Mouse (Mus musculus): Measurements from ENCODE around the gene Fbxl15. TPM values are rescaled to one million over a fixed set of nuclear protein-coding genes. Genes with fewer than 3 reads are reported as not detected.
A peak's percentile ranks its signal among the peaks of the same experiment; 100 is the strongest.

The Fbxl15 gene
- polyA plus RNA-seq, 1 experiment from 2014 or later, result 12.8 TPM

GRCm38 (mm10) chr19:46326756-46327305, 1.2 kb upstream of the Fbxl15 start, which contains the start of gene Psd:
Gene Psd (minus strand): TSS chr19:46327156.
- Histone ChIP-seq H3K9me3 (replicated peaks; ENCODE audit: control insufficient read depth, low read length) (no peaks in the 10 kb centered on the region), H3K27me3 (ENCODE audit: control insufficient read depth, insufficient read depth, low read length) (peaks cover 52% of the 10 kb centered on the region), H3K36me3 (ENCODE audit: control insufficient read depth, insufficient read depth) (peaks cover 10% of the 10 kb centered on the region; the same call in 1 of the 2 replicates), H3K27ac (ENCODE audit: low read length) (peak within 1 kb of the TSS; percentile 91), H3K4me2 (ENCODE audit: low read depth, low read length) (peak within 1 kb of the TSS; percentile 75), H3K9ac (ENCODE audit: low read length) (peak within 1 kb of the TSS; percentile 83), H3K4me3 (ENCODE audit: low read length) (peak within 1 kb of the TSS; percentile 78), H3K4me1 (ENCODE audit: control insufficient read depth, insufficient read depth, low read length) (peaks cover 15% of the 10 kb centered on the region)
- WGBS, result 1% methylated on average over 35 of the region's 35 CpGs
- no peak for ATAC-seq (replicated peaks; ENCODE audit: extremely low read depth, insufficient read depth, low FRiP score)

GRCm38 (mm10) chr19:46327531-46328064, 386 bp upstream of the Fbxl15 start:
- Histone ChIP-seq H3K9me3 (replicated peaks; ENCODE audit: control insufficient read depth, low read length) (no peaks in the 10 kb centered on the region), H3K4me2 (ENCODE audit: low read depth, low read length) (peak overlapping the region; percentile 75), H3K9ac (ENCODE audit: low read length) (peak overlapping the region; percentile 83), H3K4me1 (ENCODE audit: control insufficient read depth, insufficient read depth, low read length) (peaks cover 15% of the 10 kb centered on the region), H3K4me3 (ENCODE audit: low read length) (peak overlapping the region; percentile 78), H3K27ac (ENCODE audit: low read length) (no peak overlapping the region; the same call in 1 of the 2 replicates), H3K27me3 (ENCODE audit: control insufficient read depth, insufficient read depth, low read length) (peaks cover 48% of the 10 kb centered on the region), H3K36me3 (ENCODE audit: control insufficient read depth, insufficient read depth) (peaks cover 12% of the 10 kb centered on the region; the same call in 1 of the 2 replicates)
- ATAC-seq (replicated peaks; ENCODE audit: extremely low read depth, insufficient read depth, low FRiP score), result no peak
- WGBS, result 25% methylated on average over 14 of the region's 14 CpGs

- H3K27me3 ChIP-seq (ENCODE audit: control insufficient read depth, insufficient read depth, low read length), result peaks cover 33% of the 10 kb centered on the region
- WGBS, result 2% methylated on average over 54 of the region's 54 CpGs
- no peak overlapping the region for H3K27ac ChIP-seq (ENCODE audit: low read length)
- ATAC-seq (replicated peaks; ENCODE audit: extremely low read depth, insufficient read depth, low FRiP score), result peak; percentile 4; the same call in 1 of the 2 replicates
- no peaks in the 10 kb centered on the region for H3K9me3 ChIP-seq (replicated peaks; ENCODE audit: control insufficient read depth, low read length)
- peak overlapping the region; percentile 75 for H3K4me2 ChIP-seq (ENCODE audit: low read depth, low read length)
- H3K4me3 ChIP-seq (ENCODE audit: low read length), result peak overlapping the region; percentile 78
- peaks cover 12% of the 10 kb centered on the region; the same call in 1 of the 2 replicates for H3K36me3 ChIP-seq (ENCODE audit: control insufficient read depth, insufficient read depth)
- H3K4me1 ChIP-seq (ENCODE audit: control insufficient read depth, insufficient read depth, low read length), result peaks cover 15% of the 10 kb centered on the region
- H3K9ac ChIP-seq (ENCODE audit: low read length), result peak overlapping the region; percentile 83
Measured at GRCm38 (mm10) chr19:46329031-46329641, 1.2 kb downstream of the Fbxl15 start.

- H3K36me3 ChIP-seq (ENCODE audit: control insufficient read depth, insufficient read depth), result peaks cover 12% of the 10 kb centered on the region; the same call in 1 of the 2 replicates
- 6% methylated on average over 16 of the region's 16 CpGs for WGBS
- no peak overlapping the region for H3K4me3 ChIP-seq (ENCODE audit: low read length)
- H3K4me1 ChIP-seq (ENCODE audit: control insufficient read depth, insufficient read depth, low read length), result peaks cover 15% of the 10 kb centered on the region
- peak overlapping the region; percentile 75; the same call in 1 of the 2 replicates for H3K4me2 ChIP-seq (ENCODE audit: low read depth, low read length)
- no peaks in the 10 kb centered on the region for H3K9me3 ChIP-seq (replicated peaks; ENCODE audit: control insufficient read depth, low read length)
- no peak overlapping the region for H3K9ac ChIP-seq (ENCODE audit: low read length)
- H3K27me3 ChIP-seq (ENCODE audit: control insufficient read depth, insufficient read depth, low read length), result peaks cover 25% of the 10 kb centered on the region
- no peak overlapping the region for H3K27ac ChIP-seq (ENCODE audit: low read length)
- 0 out of 2 replicates have a peak, but pooled peaks have one; percentile 16 for ATAC-seq (replicated peaks; ENCODE audit: extremely low read depth, insufficient read depth, low FRiP score)
Measured at GRCm38 (mm10) chr19:46329951-46330350, 2.0 kb downstream of the Fbxl15 start.

- no peak for ATAC-seq (replicated peaks; ENCODE audit: extremely low read depth, insufficient read depth, low FRiP score)
- Histone ChIP-seq H3K27me3 (ENCODE audit: control insufficient read depth, insufficient read depth, low read length) (peaks cover 17% of the 10 kb centered on the region), H3K9ac (ENCODE audit: low read length) (no peak overlapping the region), H3K4me1 (ENCODE audit: control insufficient read depth, insufficient read depth, low read length) (peaks cover 15% of the 10 kb centered on the region), H3K27ac (ENCODE audit: low read length) (no peak overlapping the region), H3K9me3 (replicated peaks; ENCODE audit: control insufficient read depth, low read length) (no peaks in the 10 kb centered on the region), H3K36me3 (ENCODE audit: control insufficient read depth, insufficient read depth) (peaks cover 12% of the 10 kb centered on the region; the same call in 1 of the 2 replicates), H3K4me2 (ENCODE audit: low read depth, low read length) (no peak overlapping the region), H3K4me3 (ENCODE audit: low read length) (no peak overlapping the region)
- 91% methylated on average over 12 of the region's 12 CpGs for WGBS
Measured at GRCm38 (mm10) chr19:46330696-46331095, 2.7 kb downstream of the Fbxl15 start.

GRCm38 (mm10) chr19:46331326-46331725, 3.3 kb downstream of the Fbxl15 start:
- H3K9me3 ChIP-seq (replicated peaks; ENCODE audit: control insufficient read depth, low read length), result no peaks in the 10 kb centered on the region
- no peak overlapping the region for H3K4me2 ChIP-seq (ENCODE audit: low read depth, low read length)
- 91% methylated on average over 14 of the region's 14 CpGs for WGBS

GRCm38 (mm10) chr19:46331936-46332335, 4.0 kb downstream of the Fbxl15 start:
- no peak overlapping the region for H3K9ac ChIP-seq (ENCODE audit: low read length)

More at GRCm38 (mm10) chr19:46331326-46331725, 3.3 kb downstream of the Fbxl15 start:
- peaks cover 15% of the 10 kb centered on the region for H3K4me1 ChIP-seq (ENCODE audit: control insufficient read depth, insufficient read depth, low read length)
- H3K9ac ChIP-seq (ENCODE audit: low read length), result no peak overlapping the region
- H3K27me3 ChIP-seq (ENCODE audit: control insufficient read depth, insufficient read depth, low read length), result peaks cover 11% of the 10 kb centered on the region
- H3K4me3 ChIP-seq (ENCODE audit: low read length), result no peak overlapping the region
- no peak for ATAC-seq (replicated peaks; ENCODE audit: extremely low read depth, insufficient read depth, low FRiP score)
- no peak overlapping the region for H3K27ac ChIP-seq (ENCODE audit: low read length)
- H3K36me3 ChIP-seq (ENCODE audit: control insufficient read depth, insufficient read depth), result peaks cover 12% of the 10 kb centered on the region; the same call in 1 of the 2 replicates

GRCm38 (mm10) chr19:46332721-46333339, 4.8 kb downstream of the Fbxl15 start:
- 69% methylated on average over 7 of the region's 7 CpGs for WGBS
- no peak overlapping the region for H3K27ac ChIP-seq (ENCODE audit: low read length)

More at GRCm38 (mm10) chr19:46331936-46332335, 4.0 kb downstream of the Fbxl15 start:
- Histone ChIP-seq H3K4me3 (ENCODE audit: low read length) (no peak overlapping the region), H3K27me3 (ENCODE audit: control insufficient read depth, insufficient read depth, low read length) (peaks cover 5% of the 10 kb centered on the region), H3K9me3 (replicated peaks; ENCODE audit: control insufficient read depth, low read length) (no peaks in the 10 kb centered on the region), H3K4me2 (ENCODE audit: low read depth, low read length) (no peak overlapping the region), H3K27ac (ENCODE audit: low read length) (no peak overlapping the region), H3K36me3 (ENCODE audit: control insufficient read depth, insufficient read depth) (peaks cover 12% of the 10 kb centered on the region; the same call in 1 of the 2 replicates), H3K4me1 (ENCODE audit: control insufficient read depth, insufficient read depth, low read length) (peaks cover 13% of the 10 kb centered on the region)
- 79% methylated on average over 3 of the region's 3 CpGs for WGBS
- no peak for ATAC-seq (replicated peaks; ENCODE audit: extremely low read depth, insufficient read depth, low FRiP score)

More at GRCm38 (mm10) chr19:46332721-46333339, 4.8 kb downstream of the Fbxl15 start:
- ATAC-seq (replicated peaks; ENCODE audit: extremely low read depth, insufficient read depth, low FRiP score), result no peak
- H3K36me3 ChIP-seq (ENCODE audit: control insufficient read depth, insufficient read depth), result peaks cover 12% of the 10 kb centered on the region; the same call in 1 of the 2 replicates
- no peak overlapping the region for H3K9ac ChIP-seq (ENCODE audit: low read length)
- peaks cover 9% of the 10 kb centered on the region for H3K4me1 ChIP-seq (ENCODE audit: control insufficient read depth, insufficient read depth, low read length)
- no peak overlapping the region for H3K4me3 ChIP-seq (ENCODE audit: low read length)
- H3K4me2 ChIP-seq (ENCODE audit: low read depth, low read length), result no peak overlapping the region
- no peaks in the 10 kb centered on the region for H3K27me3 ChIP-seq (ENCODE audit: control insufficient read depth, insufficient read depth, low read length)
- H3K9me3 ChIP-seq (replicated peaks; ENCODE audit: control insufficient read depth, low read length), result no peaks in the 10 kb centered on the region

All from heart, embryonic 16.5 days (tissue).